Mouse (Mus musculus): Measurements from ENCODE around the gene Dnase2a.
A peak's percentile ranks its signal among the peaks of the same experiment; 100 is the strongest.
"Not testable (repeated sequence)": the region's sequence is repeated elsewhere in the genome, so short reads cannot be mapped to it uniquely, and the experiment has no call there.

Dnase2a gene

GRCm38 (mm10) chr8:84908421-84909161, at the start of gene Dnase2a:
TSS of gene Dnase2a (plus strand) at chr8:84908560.
- peak; percentile 95 for DNase-seq

- peak; percentile 85 for DNase-seq
Measured at GRCm38 (mm10) chr8:84871376-84872308, 36.7 kb upstream of the Dnase2a start, which contains the start of gene Syce2. TSS of gene Syce2 (plus strand) at chr8:84872111.

DNA sequence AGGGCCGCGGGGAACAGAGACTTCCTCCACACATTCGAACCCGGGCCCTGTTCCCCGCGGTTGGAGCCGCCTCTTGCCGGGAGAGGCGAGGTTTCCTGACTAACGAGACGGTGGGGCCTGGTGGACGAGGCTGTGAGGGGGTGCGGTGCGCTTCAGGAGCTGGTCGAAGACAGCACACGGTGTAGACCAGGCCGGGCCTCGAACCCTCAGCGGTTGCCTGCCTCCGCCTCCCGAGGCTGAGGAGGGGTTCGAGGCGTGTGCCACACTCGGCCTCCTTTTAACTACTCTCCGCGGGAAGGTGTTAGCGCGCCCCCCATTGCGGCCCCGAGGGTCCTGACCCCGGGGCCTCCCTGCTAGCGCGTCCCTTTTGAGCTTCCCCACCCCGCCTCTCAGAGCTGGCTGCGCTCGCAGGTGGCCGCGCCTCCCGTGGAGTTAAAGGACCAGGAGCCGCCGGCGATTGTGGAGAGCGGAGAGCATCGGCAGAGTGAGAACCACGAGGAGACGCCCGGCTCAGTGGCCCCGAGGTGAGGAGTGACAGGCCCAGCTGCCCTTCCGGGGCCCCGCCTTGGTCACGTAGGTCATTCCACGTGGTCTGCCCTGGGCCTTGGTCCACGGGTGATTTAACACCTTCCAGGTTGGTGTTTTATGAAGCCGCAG, 35.9 kb upstream of the Dnase2a start:
- peak; percentile 24 for DNase-seq

- no peak for DNase-seq
Measured at GRCm38 (mm10) chr8:84873016-84873415, 35.3 kb upstream of the Dnase2a start.

- DNase-seq = no peak
Measured at GRCm38 (mm10) chr8:84874339-84874738, 34.0 kb upstream of the Dnase2a start.

- no peak for DNase-seq
Measured at GRCm38 (mm10) chr8:84877297-84878035, 30.9 kb upstream of the Dnase2a start.

GRCm38 (mm10) chr8:84878915-84879314, 29.4 kb upstream of the Dnase2a start:
- DNase-seq = no peak

DNA sequence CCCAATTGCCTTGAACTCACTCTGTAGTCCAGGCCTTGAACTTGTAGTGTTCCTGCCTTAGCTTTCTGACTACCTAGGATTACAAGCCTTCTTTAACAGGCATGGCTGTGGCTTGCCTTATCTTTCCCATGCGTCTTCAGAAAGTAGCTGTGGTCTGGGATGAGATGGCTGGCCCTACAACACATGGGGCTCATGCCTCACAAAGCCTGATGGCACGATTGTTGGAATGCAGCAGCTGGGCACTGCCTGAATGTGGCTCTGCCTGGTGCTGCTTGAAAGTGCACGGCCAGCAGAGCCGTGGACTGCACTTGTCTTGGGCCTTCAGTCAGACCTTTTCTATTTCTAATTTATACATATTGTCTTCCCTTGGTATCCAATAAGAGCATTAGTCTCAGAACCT, 23.6 kb upstream of the Dnase2a start:
- DNase-seq = no peak

DNA sequence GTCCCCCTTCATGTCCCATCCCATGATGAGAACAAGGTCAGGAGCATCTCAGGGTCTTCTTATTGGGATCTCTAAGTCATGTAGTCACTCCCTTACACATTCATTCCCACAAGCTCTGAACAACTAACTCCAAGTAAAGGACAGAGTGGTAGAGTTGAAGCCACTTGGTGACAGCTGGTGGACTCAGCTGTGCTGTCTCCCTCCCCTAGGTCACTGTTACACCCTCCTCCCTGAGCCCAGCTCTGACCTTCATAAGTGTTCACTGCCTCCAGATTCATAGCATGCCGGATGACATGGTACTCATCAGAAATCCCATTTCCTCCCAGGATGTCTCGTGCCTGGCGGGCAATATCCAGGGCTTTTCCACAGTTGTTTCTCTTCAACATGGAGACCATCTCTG, 20.1 kb upstream of the Dnase2a start:
- no peak for DNase-seq

DNA sequence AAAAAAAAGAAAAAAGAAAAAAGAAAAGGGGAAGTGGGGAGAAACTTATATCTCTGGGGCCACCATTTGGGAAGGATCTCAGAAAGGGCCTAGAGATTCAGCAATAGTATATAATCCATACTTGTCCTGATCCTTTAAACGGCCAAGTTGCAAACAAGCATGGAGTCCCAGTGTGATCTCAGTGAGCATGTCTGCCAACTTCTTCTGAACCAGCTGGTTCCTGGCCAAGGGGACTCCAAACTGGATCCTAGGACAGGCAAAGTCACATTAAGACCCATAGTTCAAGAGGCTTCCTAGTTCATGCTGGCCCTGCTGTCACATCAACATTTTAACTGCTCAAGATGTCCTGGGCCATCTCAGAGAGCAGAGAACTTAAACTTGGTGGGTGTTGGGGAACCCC, 19.2 kb upstream of the Dnase2a start:
- DNase-seq = no peak

- DNase-seq = no peak
Measured at GRCm38 (mm10) chr8:84892993-84893708, 15.2 kb upstream of the Dnase2a start.

DNA sequence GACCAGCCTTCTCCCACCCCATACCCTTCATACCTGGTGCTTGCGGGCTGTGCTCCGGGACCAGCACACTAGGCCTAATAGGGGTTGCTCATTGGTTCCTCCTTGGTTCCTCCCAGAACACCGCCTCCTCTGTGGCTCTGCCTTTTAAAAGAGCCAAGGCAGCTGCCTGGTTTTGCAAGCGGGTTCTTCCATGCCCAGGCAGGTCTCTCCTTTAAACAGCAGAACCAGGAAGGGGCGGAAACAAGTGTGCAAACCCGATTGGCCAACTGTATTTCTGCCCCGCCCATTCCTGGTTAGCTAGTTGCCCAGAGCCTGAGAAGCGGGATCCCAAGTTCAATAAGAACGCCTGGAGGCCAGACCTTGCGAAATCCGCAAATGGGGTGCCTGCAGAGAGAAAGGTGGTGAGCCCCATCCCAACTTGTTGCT, 14.6 kb upstream of the Dnase2a start, which contains the start of gene Gcdh:
Gene Gcdh, minus strand, starts transcription at position 213 of the 426 bp plus-strand sequence.
- peak; percentile 92 for DNase-seq

DNA sequence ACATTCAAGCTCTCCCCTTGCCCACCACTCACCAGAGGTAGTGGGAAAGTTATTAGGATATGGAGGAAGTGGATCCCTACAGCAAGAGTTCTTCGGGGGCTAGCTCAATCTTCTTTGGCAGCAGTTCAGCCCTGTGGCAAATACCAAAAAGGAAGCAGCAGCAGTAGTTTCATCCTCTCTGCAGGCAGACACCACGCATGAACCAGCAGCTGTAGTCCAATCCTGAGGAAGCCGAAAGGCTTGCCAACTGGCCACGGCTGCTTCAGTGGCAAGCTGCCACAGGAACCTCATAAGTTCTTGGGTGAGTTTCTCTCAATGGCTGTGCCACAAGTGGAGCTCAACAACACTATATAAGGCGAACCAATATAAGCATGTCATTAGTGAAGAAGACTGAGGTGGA, 12.4 kb upstream of the Dnase2a start:
- no peak for DNase-seq

- DNase-seq = no peak
Measured at GRCm38 (mm10) chr8:84901071-84901470, 7.3 kb upstream of the Dnase2a start.

DNA sequence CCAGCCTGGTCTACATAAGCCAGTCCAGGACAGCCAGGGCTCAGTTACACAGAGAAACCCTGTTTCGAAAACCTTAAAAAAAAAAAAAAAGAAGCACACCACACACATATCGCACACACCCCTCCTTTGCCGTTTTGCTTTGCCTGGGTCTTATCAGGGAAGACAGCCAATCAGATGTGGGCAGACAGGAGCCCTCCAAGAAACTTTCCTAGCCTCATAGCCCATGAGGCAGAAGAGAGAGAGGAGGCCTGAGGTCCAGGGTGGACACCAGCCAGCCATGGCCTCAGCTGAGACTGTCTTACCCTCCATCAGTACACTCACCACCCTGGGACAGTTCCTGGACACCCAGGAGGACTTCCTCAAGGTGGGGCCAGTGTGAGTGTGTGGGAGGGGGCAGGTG, 6.6 kb upstream of the Dnase2a start, which contains the start of gene Klf1:
Gene Klf1, plus strand, starts transcription at position 177 of the 400 bp plus-strand sequence.
- DNase-seq = no peak

- DNase-seq = no peak
Measured at GRCm38 (mm10) chr8:84902367-84902919, 5.9 kb upstream of the Dnase2a start.

DNA sequence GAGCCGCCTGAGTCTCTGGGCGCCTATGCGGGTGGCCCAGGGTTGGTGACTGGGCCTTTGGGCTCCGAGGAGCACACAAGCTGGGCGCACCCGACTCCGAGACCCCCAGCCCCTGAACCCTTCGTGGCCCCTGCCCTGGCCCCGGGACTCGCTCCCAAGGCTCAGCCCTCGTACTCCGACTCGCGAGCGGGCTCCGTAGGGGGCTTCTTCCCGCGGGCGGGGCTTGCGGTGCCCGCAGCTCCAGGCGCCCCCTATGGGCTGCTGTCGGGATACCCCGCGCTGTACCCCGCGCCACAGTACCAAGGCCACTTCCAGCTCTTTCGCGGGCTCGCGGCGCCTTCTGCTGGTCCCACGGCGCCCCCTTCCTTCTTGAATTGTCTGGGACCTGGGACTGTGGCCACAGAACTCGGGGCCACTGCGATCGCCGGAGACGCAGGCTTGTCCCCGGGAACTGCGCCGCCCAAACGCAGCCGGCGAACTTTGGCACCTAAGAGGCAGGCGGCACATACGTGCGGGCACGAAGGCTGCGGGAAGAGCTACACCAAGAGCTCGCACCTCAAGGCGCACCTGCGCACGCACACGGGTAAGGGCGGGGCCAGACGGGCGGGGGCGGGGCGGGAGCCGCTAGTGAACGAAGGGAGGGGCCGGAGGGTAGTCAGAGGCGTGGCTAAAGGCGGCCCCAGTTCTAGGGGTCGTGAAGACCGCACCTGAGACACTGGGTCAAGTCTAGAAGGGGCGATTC, 5.3 kb upstream of the Dnase2a start:
- DNase-seq = peak; percentile 96

DNA sequence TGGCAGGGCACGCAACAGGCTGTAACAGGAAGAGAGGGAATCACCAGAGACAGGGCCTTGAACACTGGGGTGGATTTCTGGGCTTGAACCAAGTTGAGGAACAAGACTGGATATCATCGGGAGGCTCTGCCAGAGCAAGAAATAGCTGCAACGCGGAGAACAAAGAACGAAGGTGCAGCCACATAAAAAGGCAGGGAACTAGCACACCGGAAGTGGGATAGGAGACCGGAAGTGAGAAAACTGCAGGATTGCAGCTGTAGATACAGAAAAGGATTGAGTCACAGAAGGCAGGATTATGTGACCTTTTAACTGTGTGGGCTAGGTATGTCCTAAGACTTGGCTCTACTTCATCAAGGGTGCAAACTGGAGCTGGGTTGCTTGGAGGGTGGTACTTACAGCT, 4.0 kb upstream of the Dnase2a start:
- DNase-seq = no peak

- DNase-seq = no peak
Measured at GRCm38 (mm10) chr8:84907037-84907436, 1.3 kb upstream of the Dnase2a start.

DNA sequence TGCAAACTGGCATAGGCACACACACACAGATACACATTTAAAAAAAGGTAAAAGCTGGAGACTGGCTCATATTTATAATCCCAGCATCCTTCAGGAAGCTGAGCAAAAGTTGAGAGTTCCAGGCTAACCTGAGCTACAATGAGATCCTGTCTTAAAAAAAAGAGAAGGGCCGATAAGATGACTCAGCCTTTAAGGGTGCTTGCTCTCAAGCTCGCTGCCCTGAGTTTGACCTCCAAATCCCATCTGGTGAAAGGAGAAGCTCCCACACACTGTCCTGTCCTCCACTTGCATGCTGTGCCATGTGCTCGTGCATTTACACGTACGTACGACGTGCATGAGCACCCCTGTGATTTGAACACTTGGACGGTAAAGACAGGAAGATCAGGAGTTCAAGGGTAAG, 867 bp upstream of the Dnase2a start:
- no peak for DNase-seq

GRCm38 (mm10) chr8:84907979-84908378, 381 bp upstream of the Dnase2a start:
- not testable (repeated sequence) for DNase-seq

All from lung, postnatal 14 days (tissue).